Mouse (Mus musculus) erythroblast, embryonic 14.5 days (primary cell): ENCODE results near the gene Gm28051.

ENCODE experiments used
- GATA1 ChIP-seq: IDR thresholded peaks from 2 replicates; pipeline ENCODE4 v1.6.1; 2012; ENCODE audit warnings: low read length, inconsistent platforms, mixed read lengths
- TAL1 ChIP-seq: IDR thresholded peaks from 3 replicates; pipeline ENCODE4 v1.6.1; 2012; ENCODE audit warnings: low read length, inconsistent platforms, mixed read lengths

DNA sequence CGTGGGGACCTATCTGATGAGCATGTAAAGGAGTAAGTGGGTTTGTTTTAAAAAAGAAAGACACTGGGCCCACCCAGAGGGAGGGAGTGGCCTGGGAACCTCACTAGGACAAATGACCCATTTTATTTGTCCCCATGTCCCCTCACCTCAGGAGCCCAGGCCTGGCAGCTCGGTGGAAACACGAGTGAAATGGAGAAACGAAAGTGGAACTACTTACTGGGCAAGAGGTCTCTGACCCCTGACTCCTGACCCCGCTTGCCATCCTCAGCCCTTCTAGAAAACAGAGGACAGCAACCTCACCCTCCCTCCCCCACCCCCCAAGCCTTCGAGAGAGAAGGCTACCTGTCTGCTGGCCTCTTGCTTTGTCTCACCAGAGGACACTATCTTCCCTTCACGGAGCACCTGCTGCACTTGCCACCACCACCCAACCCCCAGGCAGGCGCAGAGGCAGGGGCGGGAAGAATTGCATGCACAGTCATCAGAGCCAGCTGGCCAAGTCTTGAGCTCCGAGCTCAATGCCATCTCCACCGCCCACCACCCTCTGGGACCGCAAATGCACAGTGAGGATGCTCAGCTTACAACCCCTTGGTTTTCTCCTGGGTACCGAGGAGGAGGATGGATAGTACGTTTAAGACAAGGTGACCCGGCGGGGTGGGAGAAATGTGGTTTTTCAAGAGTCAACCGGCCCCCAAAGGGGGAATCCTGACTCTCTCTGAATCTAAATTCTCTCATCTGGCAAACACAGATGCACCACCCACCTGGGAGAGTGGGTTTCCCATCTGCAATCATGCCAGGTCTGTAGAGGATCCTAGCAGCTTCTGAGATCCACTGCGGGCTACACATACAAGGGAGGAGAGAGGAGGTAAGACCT is 62.0 kb downstream of the Gm28051 start:
- TF ChIP-seq TAL1: no peak
- no peak for TF ChIP-seq GATA1
